Mouse (Mus musculus) splenic B cell, adult 2 months (primary cell): Measurements from ENCODE around the gene Nexn.
"Not testable (repeated sequence)": the region's sequence is repeated elsewhere in the genome, so short reads cannot be mapped to it uniquely, and the experiment has no call there.

Source experiments
- DNase-seq: peaks from one replicate; pipeline ENCODE4 v3.0.0-alpha.2; 2011; ENCODE audit warnings: low read depth, low spot score
- H3K27me3 ChIP-seq: 2 replicates; pipeline ENCODE4 v1.6.1; 2012; ENCODE audit warnings: mild to moderate bottlenecking, low read length, moderate library complexity, mixed read lengths; ENCODE audit not compliant: control insufficient read depth, poor library complexity, insufficient read depth, severe bottlenecking
- H3K36me3 ChIP-seq: 2 replicates; pipeline ENCODE4 v1.6.1; 2012; ENCODE audit warnings: mild to moderate bottlenecking, low read length, moderate library complexity, mixed read lengths; ENCODE audit not compliant: control insufficient read depth, poor library complexity, insufficient read depth, severe bottlenecking

Nexn gene

DNA sequence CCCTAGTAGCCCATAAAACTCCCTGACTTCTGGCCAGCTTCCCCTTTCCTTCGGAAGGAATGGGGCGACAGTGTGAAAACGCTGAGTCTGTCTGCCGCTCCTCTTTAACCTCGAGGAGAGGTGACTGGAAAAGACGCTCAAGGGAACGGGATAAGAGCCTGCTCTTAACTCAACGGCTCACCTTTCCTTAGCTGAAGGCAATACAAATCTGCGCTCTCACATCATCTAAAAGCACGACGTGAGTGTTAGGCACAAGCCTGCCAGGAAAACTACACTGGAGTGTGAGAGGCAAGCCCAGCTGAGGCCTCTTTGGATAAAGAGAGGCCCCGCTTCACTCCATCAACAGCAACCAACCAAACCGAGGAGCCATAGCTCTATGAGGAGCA lies at the start of gene Nexn:
Nexn (minus strand) TSS at position 315 of the 386 bp plus-strand sequence.
- DNase-seq = no peak
- no peaks in the 10 kb centered on the region for H3K27me3 ChIP-seq

DNA sequence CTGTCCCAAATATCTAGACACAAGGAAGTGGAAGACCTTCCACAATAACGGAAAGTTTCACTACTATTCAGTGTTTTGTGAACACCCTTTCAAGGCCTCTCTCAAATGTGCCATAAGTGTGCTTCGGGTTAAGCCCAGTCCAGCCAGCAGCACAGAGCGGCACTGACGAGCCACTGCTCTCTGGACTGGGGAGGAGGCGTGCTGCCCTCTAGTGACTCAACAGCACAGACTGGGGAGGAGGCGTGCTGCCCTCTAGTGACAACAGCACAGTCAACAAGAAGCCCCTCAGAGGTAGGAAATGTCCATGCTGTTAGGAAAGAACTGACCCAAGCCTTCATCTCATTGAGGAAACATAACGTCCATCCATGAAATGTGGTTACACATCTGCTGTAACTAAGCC lies 49.5 kb upstream of the Nexn start:
- Histone ChIP-seq H3K27me3 (no peaks in the 10 kb centered on the region), H3K36me3 (no peaks in the 10 kb centered on the region; the same call in 1 of the 2 replicates)
- peak; percentile 88 for DNase-seq

More for the DNA sequence above, at the start of gene Nexn:
- H3K36me3 ChIP-seq = no peaks in the 10 kb centered on the region

DNA sequence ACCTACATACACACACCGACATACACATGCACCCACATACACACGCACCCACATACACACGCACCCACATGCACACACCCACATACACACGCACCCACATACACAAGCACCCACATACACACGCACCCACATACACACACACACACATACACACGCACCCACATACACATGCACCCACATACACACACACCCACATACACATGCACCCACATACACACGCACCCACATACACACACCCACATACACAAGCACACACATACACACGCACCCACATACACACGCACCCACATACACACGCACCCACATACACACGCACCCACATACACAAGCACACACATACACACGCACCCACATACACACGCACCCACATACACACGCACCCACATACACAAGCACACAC lies 48.5 kb upstream of the Nexn start:
- not testable (repeated sequence) for H3K36me3 ChIP-seq, H3K27me3 ChIP-seq
- peak; percentile 5 for DNase-seq

- DNase-seq = no peak
- peaks cover 3% of the 10 kb centered on the region; the same call in 1 of the 2 replicates for H3K36me3 ChIP-seq
- no peaks in the 10 kb centered on the region for H3K27me3 ChIP-seq
Observed at GRCm38 (mm10) chr3:152309250-152309645, 43.1 kb upstream of the Nexn start.

- Histone ChIP-seq H3K36me3 (peaks cover 3% of the 10 kb centered on the region; the same call in 1 of the 2 replicates), H3K27me3 (no peaks in the 10 kb centered on the region)
- DNase-seq = no peak
Observed at GRCm38 (mm10) chr3:152308485-152309249, 42.5 kb upstream of the Nexn start.

GRCm38 (mm10) chr3:152305971-152306370 lies 39.8 kb upstream of the Nexn start:
- DNase-seq = no peak
- peaks cover 3% of the 10 kb centered on the region; the same call in 1 of the 2 replicates for H3K36me3 ChIP-seq
- H3K27me3 ChIP-seq = no peaks in the 10 kb centered on the region

GRCm38 (mm10) chr3:152305080-152305479 lies 38.9 kb upstream of the Nexn start:
- no peaks in the 10 kb centered on the region for H3K27me3 ChIP-seq
- peaks cover 3% of the 10 kb centered on the region for H3K36me3 ChIP-seq
- DNase-seq = no peak

- peaks cover 3% of the 10 kb centered on the region for H3K36me3 ChIP-seq
- DNase-seq = no peak
- H3K27me3 ChIP-seq = no peaks in the 10 kb centered on the region
Observed at GRCm38 (mm10) chr3:152304093-152304815, 38.1 kb upstream of the Nexn start.

DNA sequence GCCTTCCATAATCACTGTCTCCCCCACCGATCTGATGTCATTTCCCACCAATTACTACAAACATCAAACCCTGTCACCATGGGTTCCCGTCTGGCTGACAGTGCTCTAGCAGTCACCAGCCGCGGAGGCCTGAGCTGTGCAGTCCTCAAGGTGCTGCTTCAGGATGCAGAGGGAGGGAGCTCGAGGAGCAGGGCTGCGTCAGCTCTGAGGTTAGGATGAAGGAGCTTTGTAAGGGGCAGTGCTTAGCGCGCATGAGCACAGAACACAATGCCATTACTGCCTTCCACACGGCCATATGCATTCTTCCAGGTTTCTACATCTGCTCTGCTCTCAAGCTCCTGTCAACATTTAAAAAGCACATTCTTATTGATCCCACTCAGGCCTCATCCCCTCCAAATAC lies 36.8 kb upstream of the Nexn start:
- no peaks in the 10 kb centered on the region for H3K27me3 ChIP-seq
- no peak for DNase-seq
- H3K36me3 ChIP-seq = peaks cover 3% of the 10 kb centered on the region

DNA sequence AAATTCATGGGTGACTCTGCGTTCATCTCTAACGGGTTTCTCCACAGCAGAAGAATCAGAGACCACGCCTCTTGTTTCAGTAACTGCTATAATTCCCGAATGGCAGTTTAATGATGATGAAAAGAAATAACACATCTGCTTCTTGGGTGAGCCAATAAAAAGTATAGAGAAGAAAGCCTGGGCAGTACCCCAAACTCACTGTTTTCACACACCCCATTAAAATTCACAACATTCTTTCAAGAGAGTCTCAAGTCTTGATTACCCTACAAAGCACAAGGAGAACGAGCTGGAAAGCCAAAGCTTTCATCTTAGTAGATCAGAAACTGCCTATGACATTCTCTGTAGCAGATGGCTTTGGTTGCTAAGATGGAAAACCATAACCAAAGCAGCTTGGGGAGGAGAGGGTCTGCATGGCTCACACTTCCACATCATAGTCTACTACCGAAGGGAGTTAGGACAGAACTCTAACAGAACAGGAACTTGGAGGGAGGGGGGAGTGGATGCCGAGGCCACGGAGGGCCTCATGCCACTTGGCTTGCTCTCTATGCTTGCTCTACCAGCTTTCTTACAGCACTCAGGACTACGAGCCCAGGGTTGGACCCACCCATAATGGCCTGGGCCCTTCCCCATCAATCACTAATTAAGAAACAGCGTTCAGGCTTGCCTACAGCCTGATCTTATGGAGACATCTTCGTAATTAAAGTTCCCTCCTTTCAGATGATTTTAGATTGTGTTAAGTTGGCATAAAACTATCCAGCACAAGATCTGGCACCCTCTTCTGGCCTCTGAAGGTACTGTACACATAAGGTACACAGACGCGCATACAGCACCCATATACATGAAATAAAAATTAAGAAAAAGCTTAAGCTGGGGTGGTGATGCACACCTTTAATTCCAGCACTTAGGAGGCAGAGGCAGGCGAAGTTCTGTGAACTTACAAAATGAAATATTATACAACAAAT lies 34.5 kb upstream of the Nexn start:
- Histone ChIP-seq H3K27me3 (no peaks in the 10 kb centered on the region), H3K36me3 (peaks cover 2% of the 10 kb centered on the region; the same call in 1 of the 2 replicates)
- no peak for DNase-seq

DNA sequence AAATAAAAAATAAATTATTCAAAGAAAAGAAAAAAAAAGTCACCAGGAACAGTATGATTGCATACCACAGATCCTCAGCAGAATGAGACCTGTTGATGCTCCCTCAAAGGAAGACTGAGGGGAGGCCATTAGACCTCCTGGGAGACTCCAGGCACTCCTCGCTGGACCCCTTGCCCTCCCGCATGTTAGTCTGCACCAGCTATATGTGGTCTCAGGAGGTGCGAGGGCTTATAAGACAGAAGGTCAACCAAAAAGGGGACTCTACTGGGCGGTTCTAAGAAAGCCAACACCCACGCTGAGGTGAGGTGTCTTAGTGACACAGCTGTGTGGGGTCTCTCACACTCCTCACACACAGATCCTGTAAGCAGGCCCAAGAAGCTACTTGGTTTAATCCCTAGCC lies 29.7 kb upstream of the Nexn start:
- no peak for DNase-seq
- H3K27me3 ChIP-seq = no peaks in the 10 kb centered on the region

GRCm38 (mm10) chr3:152294400-152294799 lies 28.2 kb upstream of the Nexn start:
- DNase-seq = no peak
- Histone ChIP-seq H3K27me3 (no peaks in the 10 kb centered on the region), H3K36me3 (peaks cover 6% of the 10 kb centered on the region; the same call in 1 of the 2 replicates)

More for the DNA sequence above, 29.7 kb upstream of the Nexn start:
- peaks cover 2% of the 10 kb centered on the region; the same call in 1 of the 2 replicates for H3K36me3 ChIP-seq

DNA sequence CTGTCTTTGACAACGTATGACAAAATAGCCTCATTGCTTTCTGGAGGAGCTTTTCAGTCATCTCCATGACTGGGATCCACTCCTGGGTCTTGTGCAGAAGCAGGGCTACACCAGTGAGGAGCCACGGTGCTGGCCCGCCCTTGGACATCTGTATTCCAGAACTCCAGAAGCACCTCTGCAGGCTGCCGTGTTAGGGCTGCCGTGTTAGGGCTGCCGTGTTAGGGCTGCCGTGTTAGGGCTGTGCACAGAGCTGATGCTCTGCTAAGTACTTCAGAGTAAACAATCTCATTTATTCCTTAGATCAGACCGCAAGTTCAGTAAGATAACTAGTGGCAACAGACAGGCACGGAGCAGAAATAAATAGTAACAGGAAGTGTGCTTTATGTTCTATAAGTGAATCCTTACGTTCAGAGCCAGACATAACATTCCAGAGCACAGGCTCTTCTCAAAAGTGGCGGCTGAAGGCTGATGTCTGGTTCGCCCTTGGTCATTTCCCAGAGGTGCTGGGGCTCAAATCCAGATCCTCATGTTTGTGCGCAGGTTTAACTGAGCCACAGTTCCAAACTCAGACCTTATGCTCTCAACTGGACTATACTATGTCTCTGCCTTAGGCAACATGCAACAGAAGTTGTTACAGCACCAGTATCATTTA lies 27.5 kb upstream of the Nexn start:
- no peak for DNase-seq
- peaks cover 9% of the 10 kb centered on the region; the same call in 1 of the 2 replicates for H3K36me3 ChIP-seq

DNA sequence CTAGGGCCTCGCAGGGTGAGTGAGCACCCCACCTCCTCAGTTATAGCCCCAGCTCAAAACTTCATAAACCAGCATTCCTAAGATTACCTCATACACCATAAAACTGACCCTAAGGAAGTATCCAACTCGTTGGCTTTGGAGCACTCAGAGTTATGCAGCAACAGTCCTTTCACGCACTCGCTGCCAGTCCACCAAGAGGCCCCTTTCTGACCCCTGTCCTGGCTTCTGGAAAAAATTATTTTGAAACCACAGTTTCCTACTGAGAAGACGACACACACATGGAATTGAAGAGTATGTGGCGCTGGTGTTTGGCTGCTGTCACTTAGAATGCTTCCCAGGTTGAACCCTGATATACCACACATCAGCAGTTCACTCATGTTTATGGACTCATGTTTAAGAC lies 25.7 kb upstream of the Nexn start:
- no peak for DNase-seq
- Histone ChIP-seq H3K27me3 (no peaks in the 10 kb centered on the region), H3K36me3 (peaks cover 9% of the 10 kb centered on the region; the same call in 1 of the 2 replicates)

More for the DNA sequence above, 27.5 kb upstream of the Nexn start:
- no peaks in the 10 kb centered on the region for H3K27me3 ChIP-seq
